Mouse (Mus musculus) left cerebral cortex, adult 2 months (tissue): ENCODE results near the gene Fdxr. TPM values are rescaled to one million over a fixed set of nuclear protein-coding genes. Genes with fewer than 3 reads are reported as not detected.

ENCODE experiments used
- DNase-seq, 2 experiments: peaks; one replicate each; pipeline ENCODE4 v3.0.0; 2021 to 2022; ENCODE audit warnings: low spot score in 2 of 2, mixed read lengths in 1 of 2; ENCODE audit errors: extremely low spot score in 1 of 2
- H3K27ac ChIP-seq: fragments of 200-600 bp; 2 replicates; pipeline ENCODE4 v1.8.1; 2022
- H3K4me3 ChIP-seq: fragments of 200-600 bp; 2 replicates; pipeline ENCODE4 v1.8.1; 2022
- CTCF ChIP-seq: fragments of 200-600 bp; IDR thresholded peaks from 2 replicates; pipeline ENCODE4 v1.8.1; 2022; ENCODE audit warnings: antibody characterized with exemption, mild to moderate bottlenecking, moderate library complexity
- intact Hi-C: fragments of 180-260 bp; cut with DNase I; formaldehyde crosslinking; loops from one replicate; pipeline ENCODE4 v1.15.1; 2025
- total RNA-seq, 2 experiments: library from RNA; stranded (reverse); gene quantifications; 2 replicates each; pipeline ENCODE4 v1.2.3; 2021

Fdxr gene
- total RNA-seq, 2 experiments from 2014 or later = 15.9 to 17.9 TPM

- Histone ChIP-seq H3K4me3 (peak overlapping the region; percentile 37), H3K27ac (peak overlapping the region; percentile 59)
- no peak for DNase-seq
- intact Hi-C loops = no loop called here
- TF ChIP-seq CTCF = no peak
Measured at GRCm38 (mm10) chr11:115265771-115266399, 11.0 kb downstream of the Fdxr start.

- peak; percentile 54 for TF ChIP-seq CTCF
- DNase-seq = no peak
- intact Hi-C loops = no loop called here
- Histone ChIP-seq H3K27ac (no peak overlapping the region; the same call in 1 of the 2 replicates), H3K4me3 (peak overlapping the region; percentile 10; the same call in 1 of the 2 replicates)
Measured at GRCm38 (mm10) chr11:115264862-115265668, 11.8 kb downstream of the Fdxr start.

GRCm38 (mm10) chr11:115264136-115264861, 12.6 kb downstream of the Fdxr start:
- H3K27ac ChIP-seq = no peak overlapping the region
- no peak for TF ChIP-seq CTCF
- no peak for DNase-seq
- H3K4me3 ChIP-seq = no peak overlapping the region
- intact Hi-C loops = no loop called here

- no peak for DNase-seq
- intact Hi-C loops = no loop called here
- Histone ChIP-seq H3K4me3 (no peak overlapping the region), H3K27ac (no peak overlapping the region)
- TF ChIP-seq CTCF = no peak
Measured at GRCm38 (mm10) chr11:115262954-115263353, 13.9 kb downstream of the Fdxr start.

GRCm38 (mm10) chr11:115259134-115259533, 17.7 kb downstream of the Fdxr start:
- no peak for DNase-seq
- no peak overlapping the region for H3K4me3 ChIP-seq
- intact Hi-C loops = no loop called here
- no peak overlapping the region for H3K27ac ChIP-seq
- no peak for TF ChIP-seq CTCF

- no peak overlapping the region for H3K4me3 ChIP-seq
- H3K27ac ChIP-seq = no peak overlapping the region
- no peak for TF ChIP-seq CTCF
- DNase-seq = no peak
- intact Hi-C loops = no loop called here
Measured at GRCm38 (mm10) chr11:115257775-115258510, 18.9 kb downstream of the Fdxr start.

- no peak for DNase-seq
- Histone ChIP-seq H3K27ac (no peak overlapping the region), H3K4me3 (no peak overlapping the region)
- intact Hi-C loops = no loop called here
- no peak for TF ChIP-seq CTCF
Measured at GRCm38 (mm10) chr11:115251258-115251657, 25.6 kb downstream of the Fdxr start.

- Histone ChIP-seq H3K4me3 (peak overlapping the region; percentile 38), H3K27ac (no peak overlapping the region)
- intact Hi-C loops = no loop called here
- TF ChIP-seq CTCF = no peak
- DNase-seq = no peak
Measured at GRCm38 (mm10) chr11:115250405-115251090, 26.3 kb downstream of the Fdxr start.

- DNase-seq = no peak
- Histone ChIP-seq H3K27ac (no peak overlapping the region), H3K4me3 (peak overlapping the region; percentile 38)
- intact Hi-C loops = no loop called here
- TF ChIP-seq CTCF = no peak; the same call in none of the 2 replicates
Measured at GRCm38 (mm10) chr11:115249721-115250404, 27.0 kb downstream of the Fdxr start.

GRCm38 (mm10) chr11:115247945-115248344, 28.9 kb downstream of the Fdxr start:
- intact Hi-C loops = no loop called here
- DNase-seq = no peak
- no peak for TF ChIP-seq CTCF
- H3K27ac ChIP-seq = no peak overlapping the region
- H3K4me3 ChIP-seq = no peak overlapping the region

- TF ChIP-seq CTCF = no peak
- H3K27ac ChIP-seq = no peak overlapping the region
- DNase-seq = no peak
- no peak overlapping the region for H3K4me3 ChIP-seq
- intact Hi-C loops = no loop called here
Measured at GRCm38 (mm10) chr11:115247240-115247639, 29.6 kb downstream of the Fdxr start.
